Mouse (Mus musculus) CD4-positive, CD25-positive, alpha-beta regulatory T cell, adult 4 months (primary cell): ENCODE measurements at regions not wholly inside any gene's neighbourhood (a gene's known extent, or its start where the extent isn't known, plus 50 kb on each side); places are given as distances from the start of the nearest gene placed in this dataset.

Source experiments
- ATAC-seq: one replicate; pipeline ENCODE4 v1.8.0; 2017

GRCm38 (mm10) chr2:179386871-179387270 is 55.4 kb upstream of the Cdh4 start:
- no peak for ATAC-seq

GRCm38 (mm10) chr2:179390486-179390885 is 51.7 kb upstream of the Cdh4 start:
- no peak for ATAC-seq

- no peak for ATAC-seq
These were observed 51.2 kb upstream of the Cdh4 start for GRCm38 (mm10) chr2:179390924-179391461.
